Mouse (Mus musculus): ENCODE data around the gene Flad1. TPM values are rescaled to one million over a fixed set of nuclear protein-coding genes. Genes with fewer than 3 reads are reported as not detected.
A peak's percentile ranks its signal among the peaks of the same experiment; 100 is the strongest.

Flad1 gene
- polyA plus RNA-seq, 1 experiment = 36.1 TPM

DNA sequence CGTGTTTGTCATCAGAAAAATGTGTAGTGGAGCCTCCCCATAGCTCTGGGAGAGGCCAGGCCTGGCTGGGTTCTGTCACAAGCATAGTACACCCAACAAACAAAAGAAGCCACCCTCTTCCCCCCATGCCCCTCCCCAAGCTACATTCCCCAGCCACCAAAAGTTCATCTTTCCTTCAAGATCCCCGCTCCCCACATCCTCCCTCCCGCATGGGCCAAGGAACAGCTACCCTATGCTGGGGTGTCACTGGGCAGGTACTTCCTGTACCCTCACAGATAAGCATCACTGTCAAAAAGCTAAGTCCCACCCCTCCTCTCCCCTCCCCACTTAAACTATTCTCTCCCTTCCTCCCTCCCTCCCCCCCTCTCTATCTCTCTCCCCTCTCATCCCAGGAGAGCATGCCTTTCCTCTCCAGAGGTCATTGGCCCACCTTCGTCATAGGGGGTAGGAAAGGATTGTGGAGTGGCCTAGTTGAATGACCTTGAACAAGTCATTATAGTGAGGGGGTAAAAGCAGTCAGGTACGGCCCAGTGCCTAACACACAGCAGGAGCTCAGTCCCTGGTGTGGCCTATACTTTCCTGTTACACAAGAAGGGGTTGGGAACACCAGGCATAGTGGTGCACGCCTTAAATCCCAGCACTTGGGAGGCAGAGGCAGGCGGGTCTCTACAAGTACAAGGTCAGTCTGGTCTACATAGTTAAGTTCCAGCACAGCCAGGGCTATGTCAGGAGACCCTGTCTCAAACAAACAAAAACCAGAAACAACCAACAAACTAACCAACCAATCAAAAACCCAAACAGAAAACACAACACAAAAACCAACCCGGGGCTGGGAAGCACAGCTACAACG is 29.4 kb downstream of the Flad1 start:
- 84% methylated on average over 9 of the region's 9 CpGs for WGBS
- TF ChIP-seq CTCF (IDR thresholded peaks at IDR 0.05; ENCODE audit: extremely low read depth, insufficient read length, insufficient replicate concordance, low read depth, low read length) (no peak), POLR2A (IDR thresholded peaks at IDR 0.05; ENCODE audit: low read depth, low read length) (no peak)
- Histone ChIP-seq H3K4me1 (ENCODE audit: control insufficient read depth, insufficient read depth, insufficient read length, low read length) (peaks cover 57% of the 10 kb centered on the region), H3K27ac (ENCODE audit: insufficient read depth, low read depth, low read length) (no peak overlapping the region), H3K4me3 (ENCODE audit: low read depth, low read length) (no peak overlapping the region), H3K27me3 (ENCODE audit: control insufficient read depth, insufficient read depth, low read length) (no peaks in the 10 kb centered on the region), H3K36me3 (ENCODE audit: control insufficient read depth, insufficient read depth, low read length) (peaks cover 82% of the 10 kb centered on the region)

- peaks cover 51% of the 10 kb centered on the region for H3K4me1 ChIP-seq (ENCODE audit: control insufficient read depth, insufficient read depth, insufficient read length, low read length)
- H3K27ac ChIP-seq (ENCODE audit: insufficient read depth, low read depth, low read length) = no peak overlapping the region
- no peaks in the 10 kb centered on the region for H3K27me3 ChIP-seq (ENCODE audit: control insufficient read depth, insufficient read depth, low read length)
- WGBS = 91% methylated on average over 11 of the region's 11 CpGs
- peaks cover 84% of the 10 kb centered on the region for H3K36me3 ChIP-seq (ENCODE audit: control insufficient read depth, insufficient read depth, low read length)
- TF ChIP-seq CTCF (IDR thresholded peaks at IDR 0.05; ENCODE audit: extremely low read depth, insufficient read length, insufficient replicate concordance, low read depth, low read length) (no peak), POLR2A (IDR thresholded peaks at IDR 0.05; ENCODE audit: low read depth, low read length) (no peak)
- no peak overlapping the region for H3K4me3 ChIP-seq (ENCODE audit: low read depth, low read length)
These were observed 30.4 kb downstream of the Flad1 start for GRCm38 (mm10) chr3:89381233-89381632.

- no peak overlapping the region for H3K27ac ChIP-seq (ENCODE audit: insufficient read depth, low read depth, low read length)
- H3K27me3 ChIP-seq (ENCODE audit: control insufficient read depth, insufficient read depth, low read length) = no peaks in the 10 kb centered on the region
- peaks cover 45% of the 10 kb centered on the region for H3K4me1 ChIP-seq (ENCODE audit: control insufficient read depth, insufficient read depth, insufficient read length, low read length)
- peaks cover 80% of the 10 kb centered on the region for H3K36me3 ChIP-seq (ENCODE audit: control insufficient read depth, insufficient read depth, low read length)
- no peak for TF ChIP-seq CTCF (IDR thresholded peaks at IDR 0.05; ENCODE audit: extremely low read depth, insufficient read length, insufficient replicate concordance, low read depth, low read length)
- no peak for TF ChIP-seq POLR2A (IDR thresholded peaks at IDR 0.05; ENCODE audit: low read depth, low read length)
- no peak overlapping the region for H3K4me3 ChIP-seq (ENCODE audit: low read depth, low read length)
- WGBS = 92% methylated on average over 18 of the region's 18 CpGs
These were observed 31.0 kb downstream of the Flad1 start for GRCm38 (mm10) chr3:89380711-89381110.

- peaks cover 77% of the 10 kb centered on the region for H3K36me3 ChIP-seq (ENCODE audit: control insufficient read depth, insufficient read depth, low read length)
- H3K27me3 ChIP-seq (ENCODE audit: control insufficient read depth, insufficient read depth, low read length) = no peaks in the 10 kb centered on the region
- TF ChIP-seq CTCF (IDR thresholded peaks at IDR 0.05; ENCODE audit: extremely low read depth, insufficient read length, insufficient replicate concordance, low read depth, low read length) (no peak), POLR2A (IDR thresholded peaks at IDR 0.05; ENCODE audit: low read depth, low read length) (no peak)
- no peak overlapping the region for H3K27ac ChIP-seq (ENCODE audit: insufficient read depth, low read depth, low read length)
- WGBS = 90% methylated on average over 14 of the region's 14 CpGs
- H3K4me3 ChIP-seq (ENCODE audit: low read depth, low read length) = no peak overlapping the region
- H3K4me1 ChIP-seq (ENCODE audit: control insufficient read depth, insufficient read depth, insufficient read length, low read length) = peaks cover 42% of the 10 kb centered on the region
These were observed 31.4 kb downstream of the Flad1 start for GRCm38 (mm10) chr3:89380291-89380690.

DNA sequence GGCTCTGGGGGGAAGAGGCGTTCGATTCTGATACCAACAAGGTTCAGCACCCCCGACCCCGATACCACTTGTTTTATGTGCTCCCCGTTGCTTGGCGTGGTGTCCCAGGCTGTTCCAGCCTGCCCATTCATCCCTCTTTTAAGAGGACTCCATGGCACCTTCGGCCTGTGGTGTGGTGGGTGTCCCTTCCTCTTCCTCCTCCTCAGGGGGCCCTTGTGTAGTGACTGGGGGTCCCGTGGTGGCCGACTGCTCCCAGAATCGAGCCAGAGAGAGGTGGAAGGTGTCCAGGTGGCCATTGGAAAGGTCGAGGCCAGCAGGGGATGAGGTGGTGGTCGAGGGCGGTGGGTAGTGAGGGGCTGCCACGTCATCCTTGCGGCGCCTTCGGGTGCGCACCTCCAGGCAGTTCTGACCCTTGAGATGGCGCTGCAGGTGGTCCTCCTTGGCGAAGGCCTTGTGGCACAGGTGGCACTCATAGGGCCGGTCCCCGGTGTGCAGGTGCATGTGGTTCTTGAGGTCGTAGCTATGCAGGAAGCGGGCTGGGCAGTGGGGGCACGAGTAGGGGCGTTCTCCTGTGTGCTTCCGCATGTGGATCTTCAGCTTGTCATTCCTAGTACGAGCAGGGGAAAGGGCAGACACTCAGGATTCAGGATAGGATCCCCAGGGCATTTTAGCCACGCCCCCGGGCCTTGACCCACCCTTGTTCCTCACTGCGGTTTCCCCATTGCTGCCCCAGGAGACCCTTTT is 32.1 kb downstream of the Flad1 start:
- 79% methylated on average over 31 of the region's 31 CpGs for WGBS
- peaks cover 36% of the 10 kb centered on the region for H3K4me1 ChIP-seq (ENCODE audit: control insufficient read depth, insufficient read depth, insufficient read length, low read length)
- H3K36me3 ChIP-seq (ENCODE audit: control insufficient read depth, insufficient read depth, low read length) = peaks cover 71% of the 10 kb centered on the region
- TF ChIP-seq POLR2A (IDR thresholded peaks at IDR 0.05; ENCODE audit: low read depth, low read length) (no peak), CTCF (IDR thresholded peaks at IDR 0.05; ENCODE audit: extremely low read depth, insufficient read length, insufficient replicate concordance, low read depth, low read length) (no peak)
- H3K27ac ChIP-seq (ENCODE audit: insufficient read depth, low read depth, low read length) = no peak overlapping the region
- H3K27me3 ChIP-seq (ENCODE audit: control insufficient read depth, insufficient read depth, low read length) = no peaks in the 10 kb centered on the region
- no peak overlapping the region for H3K4me3 ChIP-seq (ENCODE audit: low read depth, low read length)

DNA sequence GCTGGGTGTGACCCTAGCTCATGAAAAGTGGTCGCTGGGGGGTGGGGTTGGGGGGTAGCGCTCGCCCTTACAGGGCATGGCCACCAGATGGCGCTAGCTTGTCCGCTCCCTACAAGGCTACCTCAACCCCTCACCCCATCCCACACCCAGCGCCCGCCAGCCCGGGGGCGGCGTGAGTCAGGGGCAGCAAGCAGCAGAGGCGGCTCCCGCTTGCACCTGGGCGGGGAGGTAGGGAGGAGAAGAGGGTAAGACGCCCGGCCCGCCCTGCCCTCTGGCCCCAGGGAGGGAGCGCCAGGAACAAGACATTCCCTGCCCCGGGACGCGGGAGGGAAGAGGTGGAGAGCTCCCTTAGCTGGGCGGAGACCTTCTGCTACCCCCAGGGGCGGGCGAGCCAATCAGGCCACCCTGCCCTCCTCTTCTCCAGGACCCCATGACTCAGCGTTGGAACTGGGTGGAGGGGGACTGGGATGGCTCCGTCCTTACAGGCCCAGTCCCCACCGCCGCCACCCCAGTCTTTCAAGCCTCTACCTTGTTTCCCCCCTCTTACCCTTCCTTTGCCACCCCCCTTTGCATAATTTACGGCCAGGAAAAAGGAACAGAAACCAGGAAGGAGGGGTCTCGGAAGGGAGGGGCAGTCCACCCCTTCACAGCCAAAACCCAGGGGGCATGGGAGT is 33.1 kb downstream of the Flad1 start:
- WGBS = 7% methylated on average over 28 of the region's 29 CpGs
- Histone ChIP-seq H3K36me3 (ENCODE audit: control insufficient read depth, insufficient read depth, low read length) (peaks cover 65% of the 10 kb centered on the region), H3K4me1 (ENCODE audit: control insufficient read depth, insufficient read depth, insufficient read length, low read length) (peaks cover 25% of the 10 kb centered on the region), H3K4me3 (ENCODE audit: low read depth, low read length) (peak overlapping the region; percentile 57), H3K27me3 (ENCODE audit: control insufficient read depth, insufficient read depth, low read length) (no peaks in the 10 kb centered on the region), H3K27ac (ENCODE audit: insufficient read depth, low read depth, low read length) (peak overlapping the region; percentile 67)
- TF ChIP-seq POLR2A (IDR thresholded peaks at IDR 0.05; ENCODE audit: low read depth, low read length) = no peak
- TF ChIP-seq CTCF (IDR thresholded peaks at IDR 0.05; ENCODE audit: extremely low read depth, insufficient read length, insufficient replicate concordance, low read depth, low read length) = peak; percentile 90

All from small intestine, adult 2 months (tissue).